Mouse (Mus musculus): ENCODE measurements around the gene Lefty1. TPM values are rescaled to one million over a fixed set of nuclear protein-coding genes. Genes with fewer than 3 reads are reported as not detected.
"Not testable (repeated sequence)": the region's sequence is repeated elsewhere in the genome, so short reads cannot be mapped to it uniquely, and the experiment has no call there.

The Lefty1 gene
- total RNA-seq (2022): 1 to 10 TPM in 1 of 4 experiments, under 1 TPM in 3; 0.43 to 1.2 (median 0.65) TPM

DNA sequence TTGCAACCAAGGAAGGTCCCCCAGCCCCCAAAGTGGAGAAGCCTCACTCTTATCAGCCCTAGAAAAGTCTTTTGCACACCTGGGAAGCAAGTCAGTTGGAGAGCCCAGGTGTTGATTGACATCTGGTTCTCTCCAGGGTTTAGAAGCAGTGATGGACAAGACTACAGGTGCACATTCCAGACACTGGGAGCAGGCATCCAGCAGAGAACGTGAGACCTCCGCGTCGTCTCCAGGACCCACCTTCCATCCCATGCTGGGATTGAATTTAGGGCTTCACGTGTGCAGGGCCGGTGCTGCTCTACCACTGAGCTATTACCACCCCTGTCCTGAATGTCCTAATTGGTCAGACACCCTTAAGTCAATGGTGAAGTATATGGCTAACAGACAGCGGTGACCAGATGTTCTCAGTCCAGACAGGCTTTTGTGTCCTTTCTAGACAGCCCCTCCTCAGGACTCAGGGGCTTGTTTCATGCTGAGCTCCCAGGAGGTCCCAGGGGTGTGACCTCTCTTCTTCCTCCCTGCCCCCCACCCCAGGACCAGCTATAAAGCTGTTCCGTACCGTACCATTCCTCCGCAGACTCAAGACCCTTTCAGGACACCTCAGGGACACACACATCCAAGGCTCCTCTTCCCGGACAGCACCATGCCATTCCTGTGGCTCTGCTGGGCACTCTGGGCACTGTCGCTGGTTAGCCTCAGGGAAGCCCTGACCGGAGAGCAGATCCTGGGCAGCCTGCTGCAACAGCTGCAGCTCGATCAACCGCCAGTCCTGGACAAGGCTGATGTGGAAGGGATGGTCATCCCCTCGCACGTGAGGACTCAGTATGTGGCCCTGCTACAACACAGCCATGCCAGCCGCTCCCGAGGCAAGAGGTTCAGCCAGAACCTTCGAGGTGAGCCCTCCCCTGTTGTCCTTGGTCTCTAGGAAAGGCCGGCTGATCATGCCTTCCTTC is at the start of gene Lefty1:
Lefty1 (plus strand) TSS at position 556 of the 953 bp plus-strand sequence.
- no peak for DNase-seq (ENCODE audit: low spot score)

DNA sequence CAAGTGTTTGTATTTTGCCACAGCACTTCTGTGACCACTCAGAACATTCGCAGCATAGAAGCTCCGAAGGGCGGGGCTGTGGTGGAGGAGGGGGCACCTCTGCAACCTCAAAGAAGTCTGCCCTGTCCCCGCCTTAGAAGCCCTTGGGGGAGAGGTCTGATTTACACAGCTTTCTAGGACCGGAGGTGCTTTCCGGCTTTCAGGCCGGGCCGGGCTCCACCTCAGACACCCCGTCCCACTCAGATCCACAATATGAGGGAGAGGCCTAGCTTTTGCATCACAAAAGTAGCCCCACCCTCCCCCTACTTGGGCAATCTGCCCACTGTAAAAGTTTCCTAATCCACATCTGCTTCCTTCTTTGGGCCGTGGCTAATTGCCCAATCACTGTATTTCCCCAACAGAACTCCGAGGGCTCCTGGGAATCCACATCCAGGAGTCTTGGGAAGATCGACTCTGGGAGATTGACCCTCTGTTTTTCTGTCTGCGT is 46.2 kb upstream of the Lefty1 start:
- peak; percentile 93 for DNase-seq (ENCODE audit: low spot score)

- no peak for DNase-seq (ENCODE audit: low spot score)
Measured at GRCm38 (mm10) chr1:180889172-180889571, 45.6 kb upstream of the Lefty1 start.

GRCm38 (mm10) chr1:180889841-180890240 is 45.0 kb upstream of the Lefty1 start:
- DNase-seq (ENCODE audit: low spot score): no peak

- DNase-seq (ENCODE audit: low spot score): no peak
Measured at GRCm38 (mm10) chr1:180892808-180893207, 42.0 kb upstream of the Lefty1 start, which contains the start of gene Lefty2. Lefty2 (plus strand) TSS chr1:180893108.

GRCm38 (mm10) chr1:180894088-180894987 is 40.5 kb upstream of the Lefty1 start:
- DNase-seq (ENCODE audit: low spot score): not testable (repeated sequence)

- peak; percentile 69 for DNase-seq (ENCODE audit: low spot score)
Measured at GRCm38 (mm10) chr1:180901107-180901506, 33.7 kb upstream of the Lefty1 start.

- DNase-seq (ENCODE audit: low spot score): no peak
Measured at GRCm38 (mm10) chr1:180902915-180903314, 31.9 kb upstream of the Lefty1 start.

DNA sequence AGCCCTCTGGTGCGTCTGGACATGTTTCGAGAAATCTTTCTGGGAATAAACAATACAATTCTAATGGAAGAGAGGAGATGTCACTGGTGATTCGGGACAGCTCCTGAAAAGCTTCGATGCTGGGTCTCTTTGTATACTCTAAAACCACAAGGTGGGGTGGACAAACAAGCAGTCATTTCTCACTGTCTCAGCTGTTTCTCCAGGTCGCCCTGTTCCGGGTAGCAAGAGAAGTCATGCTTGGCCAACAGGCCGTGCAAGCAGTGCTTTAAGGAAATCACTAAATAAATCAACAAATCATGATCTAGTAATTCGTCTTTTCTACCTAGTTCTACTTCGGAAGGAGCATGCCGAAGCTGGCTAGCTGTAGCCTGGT is 31.2 kb upstream of the Lefty1 start:
- no peak for DNase-seq (ENCODE audit: low spot score)

DNA sequence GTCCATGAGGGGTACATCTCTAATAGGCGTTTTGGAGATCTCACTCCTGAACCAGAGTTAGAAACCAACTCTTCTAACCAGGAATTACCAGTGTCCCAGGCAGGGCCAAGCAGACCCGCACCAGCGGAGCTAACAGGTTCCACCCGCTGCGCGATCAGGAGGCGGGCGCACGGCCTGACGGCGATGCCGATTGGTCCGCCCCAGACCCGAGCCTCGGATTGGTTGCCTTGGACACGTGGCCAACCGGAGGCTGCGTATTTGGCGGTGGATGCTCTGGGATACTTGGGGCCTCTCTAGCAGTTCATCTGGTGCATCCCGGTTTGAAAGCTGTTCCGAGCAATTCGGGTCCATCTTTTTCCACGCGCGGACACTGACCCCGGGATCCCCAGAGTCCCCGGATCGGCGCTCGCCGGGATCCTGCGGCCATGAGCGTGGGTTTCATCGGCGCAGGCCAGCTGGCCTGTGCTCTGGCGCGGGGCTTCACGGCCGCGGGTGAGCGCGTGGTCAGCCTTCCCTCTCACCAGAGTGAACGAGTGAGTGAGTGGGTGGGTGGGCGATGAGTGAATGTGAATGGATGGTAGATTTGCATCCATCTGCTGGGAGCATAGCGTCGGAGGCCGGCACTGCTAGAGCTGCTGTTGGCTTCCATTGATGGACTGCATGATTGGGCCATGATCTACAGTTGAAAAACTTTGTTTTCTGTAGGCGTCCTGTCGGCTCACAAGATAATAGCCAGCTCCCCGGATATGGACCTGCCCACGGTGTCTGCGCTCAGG is 30.6 kb upstream of the Lefty1 start, which contains the start of gene Pycr2:
Pycr2 (plus strand) TSS at position 255 of the 776 bp plus-strand sequence.
- DNase-seq (ENCODE audit: low spot score): peak; percentile 91

DNA sequence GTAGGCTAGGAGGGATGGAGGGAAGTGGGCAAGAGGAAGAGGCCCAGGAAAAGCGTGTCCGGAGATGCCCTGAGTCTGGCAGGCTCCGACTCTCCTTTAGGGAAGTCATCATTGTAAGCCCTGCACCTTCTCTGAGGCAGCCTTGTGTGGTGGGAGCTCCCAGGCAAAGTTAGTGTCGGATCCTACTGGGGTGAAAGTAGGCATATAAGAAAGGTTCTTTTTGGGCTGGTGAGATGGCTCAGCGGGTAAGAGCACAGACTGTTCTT is 30.1 kb upstream of the Lefty1 start:
- no peak for DNase-seq (ENCODE audit: low spot score)

DNA sequence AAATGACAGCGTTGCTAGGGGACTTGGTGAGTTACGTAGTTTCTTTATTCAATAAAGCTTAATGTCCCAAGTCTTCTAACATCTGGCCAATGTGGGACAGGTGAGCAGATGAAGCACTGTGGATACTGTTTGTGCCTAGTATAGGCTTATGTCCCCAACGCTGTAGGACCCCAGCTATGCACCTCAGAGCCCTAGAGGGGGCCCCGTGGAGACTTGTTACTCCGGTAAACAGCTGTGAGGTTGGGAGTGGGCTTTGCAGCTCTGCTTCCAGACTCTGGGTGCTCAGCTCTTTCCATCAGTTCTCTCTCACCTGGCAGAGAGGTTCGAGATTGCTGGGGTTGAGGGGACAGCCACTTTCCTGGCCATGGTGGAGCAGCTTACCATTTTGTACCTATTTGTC is 29.5 kb upstream of the Lefty1 start:
- no peak for DNase-seq (ENCODE audit: low spot score)

- no peak for DNase-seq (ENCODE audit: low spot score)
Measured at GRCm38 (mm10) chr1:180905876-180906275, 28.9 kb upstream of the Lefty1 start.

GRCm38 (mm10) chr1:180906461-180907147 is 28.2 kb upstream of the Lefty1 start:
- DNase-seq (ENCODE audit: low spot score): no peak

DNA sequence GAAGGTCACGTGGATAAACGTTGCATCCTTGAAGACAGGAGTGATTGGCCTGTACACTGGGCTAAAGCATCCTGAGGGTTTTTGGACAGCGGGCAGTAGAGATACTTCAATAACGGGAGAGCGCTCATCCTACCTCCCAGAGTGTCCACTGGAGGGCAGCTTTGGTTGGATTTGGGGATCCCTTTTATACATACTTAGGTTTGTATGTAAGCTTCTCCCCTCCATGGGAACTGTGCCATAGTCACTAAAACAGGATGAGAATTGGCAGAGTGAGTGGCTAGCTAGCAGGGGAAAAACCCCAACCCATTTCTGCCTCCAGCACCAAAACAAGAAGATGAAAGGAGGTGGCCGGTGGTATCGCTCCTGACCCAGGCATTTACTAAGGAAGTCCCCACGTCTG is 23.7 kb upstream of the Lefty1 start:
- DNase-seq (ENCODE audit: low spot score): no peak

DNA sequence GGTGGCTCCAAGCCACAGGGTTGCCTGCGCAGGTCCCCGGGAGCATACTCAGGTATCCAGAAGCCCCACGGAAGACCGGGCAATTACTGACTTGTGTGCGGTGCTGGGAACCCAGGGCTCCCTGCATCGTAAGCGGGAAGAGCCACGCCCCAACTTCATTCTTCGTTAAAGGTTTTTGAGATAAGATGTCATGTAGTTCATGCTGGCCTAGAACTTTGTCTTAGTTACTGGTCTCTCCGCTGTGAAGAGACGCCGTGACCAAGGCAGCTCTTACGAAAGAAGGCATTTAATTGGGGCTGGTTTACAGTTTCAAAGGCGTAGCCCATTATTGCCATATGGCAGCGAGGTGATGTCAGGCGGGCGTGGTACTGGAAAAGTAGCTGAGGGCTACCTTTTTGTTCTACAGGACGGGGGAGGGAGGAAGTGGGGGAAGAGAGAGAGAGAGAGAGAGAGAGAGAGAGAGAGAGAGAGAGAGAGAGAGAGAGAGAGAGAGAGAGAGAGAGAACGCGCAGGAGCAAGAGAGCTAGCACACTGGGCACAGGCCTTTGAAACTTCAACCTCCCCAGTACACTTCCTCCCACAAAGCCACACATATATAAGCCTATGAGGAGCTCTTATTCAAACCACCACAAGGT is 23.1 kb upstream of the Lefty1 start:
- no peak for DNase-seq (ENCODE audit: low spot score)

DNA sequence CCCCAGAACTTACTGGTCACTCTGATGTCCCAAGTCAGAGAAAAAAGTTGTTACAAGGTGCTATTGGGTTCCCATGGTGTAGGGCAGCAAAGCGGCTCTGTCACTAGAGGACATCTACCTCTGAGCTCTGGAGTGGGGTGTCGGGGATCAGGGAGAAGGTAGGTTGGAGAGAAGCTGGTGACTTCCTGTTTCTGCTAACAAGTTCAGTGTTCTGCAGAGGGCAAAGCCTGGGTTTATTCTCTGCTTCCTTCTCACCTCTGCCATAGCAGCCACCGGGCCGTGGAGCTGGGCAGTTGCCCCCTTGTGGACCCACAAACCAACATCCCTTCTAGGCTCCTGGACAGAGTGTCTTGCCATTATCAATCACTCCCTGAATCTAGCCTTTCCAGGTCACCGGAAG is 22.0 kb upstream of the Lefty1 start:
- DNase-seq (ENCODE audit: low spot score): no peak

DNA sequence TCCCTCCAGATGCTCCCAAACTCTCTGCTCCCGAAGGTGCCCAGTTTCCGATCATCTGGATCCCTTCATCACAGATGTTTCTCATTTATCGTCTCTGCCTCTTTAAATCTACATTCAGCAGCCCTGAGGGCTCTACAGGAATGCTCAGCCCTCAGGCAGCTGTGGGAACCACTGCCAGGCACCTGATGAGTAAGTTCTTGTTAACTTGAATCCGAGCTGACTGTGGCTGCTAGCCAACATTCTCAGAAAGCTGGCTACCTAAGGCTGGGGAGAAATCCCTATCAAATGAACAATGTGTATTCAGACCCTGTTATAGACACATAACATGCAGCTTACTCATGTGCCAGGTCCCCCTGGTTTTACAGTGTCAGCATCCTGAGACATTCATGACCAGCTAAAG is 21.0 kb upstream of the Lefty1 start:
- DNase-seq (ENCODE audit: low spot score): no peak

- DNase-seq (ENCODE audit: low spot score): no peak
Measured at GRCm38 (mm10) chr1:180916425-180916824, 18.4 kb upstream of the Lefty1 start.

- DNase-seq (ENCODE audit: low spot score): no peak
Measured at GRCm38 (mm10) chr1:180917053-180917452, 17.8 kb upstream of the Lefty1 start.
